Mouse (Mus musculus): ENCODE measurements around the gene Pla2g4e. TPM values are rescaled to one million over a fixed set of nuclear protein-coding genes. Genes with fewer than 3 reads are reported as not detected.

Pla2g4e gene
- not detected for polyA plus RNA-seq (2014; fragmentation: Illumina TruSeq; extraction: RNeasy Lipid Tissue Mini Kit (QIAGEN cat#74804); ENCODE audit: low read depth, low replicate concordance)

DNA sequence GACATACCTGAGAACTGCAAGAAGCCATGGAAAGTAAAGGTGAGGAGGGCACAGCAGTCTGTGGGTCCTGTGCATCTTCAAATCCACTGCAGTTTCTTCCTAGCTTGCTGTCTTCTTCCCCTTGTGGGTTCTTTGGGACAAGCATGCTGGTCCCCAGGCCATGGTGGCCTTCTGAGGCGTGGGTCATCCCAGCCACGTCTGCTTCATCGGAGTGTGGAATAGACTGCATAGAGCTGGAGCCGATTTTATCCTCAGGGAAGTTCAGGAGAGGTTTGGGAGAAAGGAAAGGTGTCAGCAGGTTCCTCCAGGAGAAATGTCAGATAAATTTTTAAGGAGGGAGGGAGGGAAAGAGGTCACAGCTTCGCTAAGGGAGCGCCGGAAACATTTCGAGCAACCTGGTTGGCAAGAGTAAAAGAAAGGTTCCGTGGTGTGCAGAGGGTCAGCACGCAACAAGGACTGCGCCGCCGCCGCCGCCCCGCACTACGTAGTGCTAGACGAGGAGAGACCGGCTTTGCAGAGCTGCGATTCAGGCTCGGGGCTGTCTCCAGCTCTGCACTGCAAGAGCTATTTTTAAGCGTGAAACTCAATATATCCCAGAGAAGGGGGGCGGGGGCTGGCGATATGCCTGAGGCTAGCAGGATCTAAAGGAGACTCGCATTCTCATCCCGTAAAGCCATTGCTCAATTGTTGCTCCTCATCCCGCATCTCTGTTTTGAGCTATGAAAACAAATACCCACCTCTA is at the start of gene Pla2g4e:
Pla2g4e (minus strand) TSS at position 657 of the 742 bp plus-strand sequence.

DNA sequence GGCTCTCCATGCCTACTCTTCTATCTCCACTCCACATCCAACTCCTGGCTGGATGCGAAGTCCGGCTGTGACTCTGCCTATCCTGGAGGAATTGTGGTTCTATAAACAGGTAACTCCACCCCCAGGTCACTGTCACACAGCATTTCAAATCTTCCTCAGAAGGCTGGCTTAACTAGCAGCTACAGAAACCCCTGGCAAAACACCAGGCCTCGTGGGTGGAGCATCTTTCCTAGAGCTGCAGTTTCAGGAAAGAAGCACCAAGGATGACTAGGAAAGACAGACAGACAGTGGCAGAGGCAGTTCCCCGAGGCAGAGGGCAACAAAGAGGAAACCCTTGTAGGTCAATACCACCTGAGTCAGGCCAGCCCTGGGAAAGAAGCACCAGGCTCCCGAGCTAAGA is 43.9 kb upstream of the Pla2g4e start, which contains the start of gene Pla2g4d:
Pla2g4d (minus strand) TSS at position 203 of the 400 bp plus-strand sequence.

DNA sequence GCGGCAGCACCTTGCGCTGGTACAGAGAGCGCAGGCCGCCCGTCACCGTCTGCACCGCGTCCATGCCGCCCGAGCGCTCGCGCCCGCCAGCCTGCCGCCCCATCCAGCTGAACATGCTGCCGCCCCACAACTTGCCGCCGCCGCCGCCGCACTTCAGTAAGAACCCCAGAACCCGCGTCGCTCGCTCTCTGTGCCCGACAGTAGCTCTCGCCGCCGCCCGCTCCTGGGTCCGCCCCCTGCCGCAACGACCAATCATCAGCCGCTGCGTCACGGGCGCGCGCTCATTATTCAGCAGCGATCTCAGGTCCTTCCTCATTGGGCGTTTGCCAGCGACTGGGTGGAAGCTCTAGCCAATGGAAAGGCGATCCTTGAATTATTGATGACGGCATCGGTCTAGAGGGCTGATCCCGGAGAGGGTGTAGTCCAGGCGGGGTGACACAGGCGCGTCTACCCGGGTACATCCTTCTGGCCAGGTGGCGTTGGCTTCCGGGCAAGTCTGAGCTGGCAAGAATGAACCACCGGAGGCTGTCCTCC is 90.7 kb downstream of the Pla2g4e start, which contains the start of gene Ehd4:
Ehd4 (minus strand) TSS at position 246 of the 534 bp plus-strand sequence.

Other genes with a start within 250 kb of the Pla2g4e start
- gene Jmjd7, start 217.9 kb downstream of the Pla2g4e start, polyA plus RNA-seq (2014; fragmentation: Illumina TruSeq; extraction: RNeasy Lipid Tissue Mini Kit (QIAGEN cat#74804); ENCODE audit: low read depth, low replicate concordance) = not detected
- not detected for gene Gm28042, start 217.8 kb downstream of the Pla2g4e start, polyA plus RNA-seq (2014; fragmentation: Illumina TruSeq; extraction: RNeasy Lipid Tissue Mini Kit (QIAGEN cat#74804); ENCODE audit: low read depth, low replicate concordance)
- 0.52 TPM for gene Pla2g4b, start 211.9 kb downstream of the Pla2g4e start, polyA plus RNA-seq (2014; fragmentation: Illumina TruSeq; extraction: RNeasy Lipid Tissue Mini Kit (QIAGEN cat#74804); ENCODE audit: low read depth, low replicate concordance)
- gene Ehd4, start 90.7 kb downstream of the Pla2g4e start, polyA plus RNA-seq (2014; fragmentation: Illumina TruSeq; extraction: RNeasy Lipid Tissue Mini Kit (QIAGEN cat#74804); ENCODE audit: low read depth, low replicate concordance) = 34.1 TPM
- gene Pla2g4d, start 43.9 kb upstream of the Pla2g4e start, polyA plus RNA-seq (2014; fragmentation: Illumina TruSeq; extraction: RNeasy Lipid Tissue Mini Kit (QIAGEN cat#74804); ENCODE audit: low read depth, low replicate concordance) = not detected
- gene Pla2g4f, start 68.8 kb upstream of the Pla2g4e start, polyA plus RNA-seq (2014; fragmentation: Illumina TruSeq; extraction: RNeasy Lipid Tissue Mini Kit (QIAGEN cat#74804); ENCODE audit: low read depth, low replicate concordance) = not detected
- gene Vps39, start 107.8 kb upstream of the Pla2g4e start, polyA plus RNA-seq (2014; fragmentation: Illumina TruSeq; extraction: RNeasy Lipid Tissue Mini Kit (QIAGEN cat#74804); ENCODE audit: low read depth, low replicate concordance) = 42.2 TPM
- gene Ganc, start 158.6 kb upstream of the Pla2g4e start, polyA plus RNA-seq (2014; fragmentation: Illumina TruSeq; extraction: RNeasy Lipid Tissue Mini Kit (QIAGEN cat#74804); ENCODE audit: low read depth, low replicate concordance) = 33.9 TPM
- gene Tmem87a, start 158.8 kb upstream of the Pla2g4e start, polyA plus RNA-seq (2014; fragmentation: Illumina TruSeq; extraction: RNeasy Lipid Tissue Mini Kit (QIAGEN cat#74804); ENCODE audit: low read depth, low replicate concordance) = 112 TPM
- 0.52 TPM for gene Capn3, start 210.7 kb upstream of the Pla2g4e start, polyA plus RNA-seq (2014; fragmentation: Illumina TruSeq; extraction: RNeasy Lipid Tissue Mini Kit (QIAGEN cat#74804); ENCODE audit: low read depth, low replicate concordance)

All from adrenal gland, adult 10 weeks (tissue).